Mouse (Mus musculus) myocyte (in vitro differentiated cells): ENCODE data around the gene Hdac7. TPM values are rescaled to one million over a fixed set of nuclear protein-coding genes. Genes with fewer than 3 reads are reported as not detected.

Experiments used
- H3K27me3 ChIP-seq: one replicate; pipeline ENCODE4 v1.6.1; 2011; ENCODE audit not compliant: control insufficient read depth, insufficient read depth, insufficient read length
- H3K36me3 ChIP-seq: one replicate; pipeline ENCODE4 v1.6.1; 2011; ENCODE audit not compliant: control insufficient read depth, insufficient read depth
- H3K4me2 ChIP-seq: one replicate; pipeline ENCODE4 v1.6.1; 2011; ENCODE audit warnings: low read depth, control low read depth
- H3K4me3 ChIP-seq: one replicate; pipeline ENCODE4 v1.5.1; 2011; ENCODE audit warnings: mild to moderate bottlenecking, control low read depth, moderate library complexity
- H3K79me2 ChIP-seq: one replicate; pipeline ENCODE4 v1.6.1; 2011; ENCODE audit not compliant: control insufficient read depth, insufficient read depth
- H3ac ChIP-seq: one replicate; pipeline ENCODE4 v1.6.1; 2011; ENCODE audit not compliant: control insufficient read depth, insufficient read length
- CEBPB ChIP-seq: IDR thresholded peaks from 2 replicates; pipeline ENCODE4 v1.6.1; 2011; ENCODE audit warnings: mild to moderate bottlenecking, moderate library complexity; ENCODE audit not compliant: poor library complexity, insufficient read depth, severe bottlenecking
- E2F4 ChIP-seq: IDR thresholded peaks from one replicate; pipeline ENCODE4 v1.6.1; 2011; ENCODE audit warnings: mild to moderate bottlenecking, control low read depth, moderate library complexity; ENCODE audit not compliant: insufficient read depth
- MAX ChIP-seq: IDR thresholded peaks from one replicate; pipeline ENCODE4 v1.6.1; 2011; ENCODE audit warnings: low read depth, mild to moderate bottlenecking, control low read depth
- MYOD1 ChIP-seq, 3 experiments: IDR thresholded peaks; one replicate each; pipeline ENCODE4 v1.6.1; 2011; ENCODE audit warnings: control low read depth in 2 of 3, low read depth in 2 of 3, mild to moderate bottlenecking in 2 of 3, moderate library complexity in 1 of 3; ENCODE audit not compliant: insufficient read length in 2 of 3, control insufficient read depth in 1 of 3
- MYOG ChIP-seq, 3 experiments: IDR thresholded peaks; one replicate each; pipeline ENCODE4 v1.6.1; 2011; ENCODE audit warnings: control low read depth in 2 of 3, low read depth in 2 of 3, mild to moderate bottlenecking in 2 of 3; ENCODE audit not compliant: insufficient read length in 2 of 3, control insufficient read depth in 1 of 3, insufficient read depth in 1 of 3
- POLR2A ChIP-seq: IDR thresholded peaks from one replicate; pipeline ENCODE4 v1.6.1; 2011; ENCODE audit warnings: low read depth, mild to moderate bottlenecking, control low read depth, moderate library complexity; ENCODE audit not compliant: insufficient read length
- POLR2AphosphoS2 ChIP-seq: IDR thresholded peaks from one replicate; pipeline ENCODE4 v1.6.1; 2011; ENCODE audit warnings: low read depth, control low read depth; ENCODE audit not compliant: insufficient read length
- REST ChIP-seq: IDR thresholded peaks from one replicate; pipeline ENCODE4 v1.6.1; 2011; ENCODE audit warnings: mild to moderate bottlenecking, control low read depth, moderate library complexity; ENCODE audit not compliant: insufficient read depth, insufficient read length
- SRF ChIP-seq: IDR thresholded peaks from one replicate; pipeline ENCODE4 v1.6.1; 2011; ENCODE audit warnings: low read depth; ENCODE audit not compliant: control insufficient read depth, insufficient read length
- TCF12 ChIP-seq: IDR thresholded peaks from one replicate; pipeline ENCODE4 v1.6.1; 2011; ENCODE audit warnings: mild to moderate bottlenecking, control low read depth; ENCODE audit not compliant: poor library complexity, insufficient read depth, severe bottlenecking
- TCF3 ChIP-seq: IDR thresholded peaks from one replicate; pipeline ENCODE4 v1.6.1; 2011; ENCODE audit warnings: low read depth, control low read depth; ENCODE audit not compliant: insufficient read length
- USF1 ChIP-seq: IDR thresholded peaks from one replicate; pipeline ENCODE4 v1.6.1; 2011; ENCODE audit warnings: low read depth, mild to moderate bottlenecking, control low read depth, moderate library complexity
- polyA plus RNA-seq: library from polyadenylated mRNA; unstranded; fragments of >200 nt; fragmentation: generic; extraction: Trizol; gene quantifications from one replicate; pipeline ENCODE4 v1.2.1, GENCODE M21; 2012; ENCODE audit warnings: missing spikeins

Hdac7 gene
- polyA plus RNA-seq, 1 experiment, result 17.4 TPM

DNA sequence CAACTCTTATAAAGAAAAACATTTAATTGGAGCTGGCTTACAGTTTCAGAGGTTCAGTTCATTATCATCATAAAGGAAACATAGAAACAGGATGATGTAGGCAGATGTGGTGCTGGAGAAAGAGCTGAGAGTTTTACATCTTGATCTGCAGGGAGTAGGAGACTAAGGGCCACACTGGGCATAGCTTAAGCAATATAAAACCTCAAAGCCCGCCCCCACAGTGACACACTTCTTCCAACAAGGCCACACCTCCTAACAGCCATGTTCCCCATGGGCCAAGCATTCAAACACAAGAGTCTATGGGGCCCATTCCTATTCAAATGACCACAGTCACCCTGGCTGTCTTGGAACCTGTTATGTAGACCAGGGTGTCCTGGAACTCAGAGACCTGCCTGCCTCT lies 64.7 kb downstream of the Hdac7 start:
- no peak overlapping the region for H3K4me2 ChIP-seq
- no peaks in the 10 kb centered on the region for H3K36me3 ChIP-seq
- TF ChIP-seq TCF12, result no peak
- no peak for TF ChIP-seq MAX
- no peak for TF ChIP-seq POLR2AphosphoS2
- TF ChIP-seq POLR2A, result no peak
- TF ChIP-seq MYOD1 (IDR thresholded peaks at IDR 0.05; ENCODE audit: control insufficient read depth in 1 of 3, insufficient read length in 2 of 3, low read depth in 2 of 3), result no peak
- TF ChIP-seq USF1, result no peak
- TF ChIP-seq REST, result no peak
- TF ChIP-seq MYOG (IDR thresholded peaks at IDR 0.05; ENCODE audit: control insufficient read depth in 1 of 3, insufficient read depth in 1 of 3, insufficient read length in 2 of 3, low read depth in 2 of 3), result no peak
- TF ChIP-seq E2F4, result no peak
- no peak for TF ChIP-seq CEBPB
- H3K4me3 ChIP-seq, result no peak overlapping the region
- H3K27me3 ChIP-seq, result peaks cover 5% of the 10 kb centered on the region
- H3ac ChIP-seq, result no peak overlapping the region
- H3K79me2 ChIP-seq, result no peaks in the 10 kb centered on the region

DNA sequence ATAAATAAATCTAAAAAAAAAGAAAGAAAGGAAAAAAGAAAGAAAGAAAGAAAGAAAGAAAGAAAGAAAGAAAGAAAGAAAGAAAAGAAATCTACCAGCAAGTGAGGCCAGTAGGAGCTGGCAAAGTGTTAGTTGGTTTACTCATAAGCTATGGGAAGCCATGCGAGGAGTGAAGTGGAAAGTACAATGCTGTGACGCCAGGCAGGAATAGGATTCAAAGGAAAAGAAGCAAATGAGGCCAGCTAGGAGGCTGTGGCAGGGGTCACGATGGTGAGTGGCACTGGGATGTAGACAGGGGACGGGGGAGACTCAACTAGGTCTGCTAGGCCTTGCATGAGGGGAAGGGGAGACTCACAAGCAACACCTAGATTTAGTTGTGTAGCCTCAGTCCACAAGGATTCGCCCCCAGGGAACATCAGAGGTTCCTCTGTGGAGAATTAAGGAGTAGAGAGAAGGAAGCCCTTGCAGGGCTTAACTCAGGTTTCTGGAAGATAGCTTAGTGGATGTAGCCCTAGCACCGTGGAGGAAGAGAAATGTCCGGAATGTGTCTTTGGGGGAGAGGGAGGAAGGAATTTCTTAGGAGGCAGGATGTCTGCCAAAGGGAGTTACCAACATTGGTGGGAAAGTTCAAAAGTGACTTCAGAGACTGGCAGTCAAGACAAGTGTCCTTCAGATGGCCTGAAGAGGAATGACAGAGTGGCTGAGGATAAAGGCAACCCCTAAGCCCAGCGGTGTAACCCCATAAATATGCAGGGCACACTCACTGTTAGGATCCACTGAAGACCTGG lies 65.8 kb downstream of the Hdac7 start, which contains the start of gene Slc48a1:
Gene Slc48a1, plus strand, starts transcription at position 210 of the 788 bp plus-strand sequence.
- Histone ChIP-seq H3K36me3 (no peaks in the 10 kb centered on the region), H3K79me2 (no peaks in the 10 kb centered on the region), H3ac (no peak within 1 kb of the TSS), H3K4me3 (no peak within 1 kb of the TSS), H3K4me2 (no peak within 1 kb of the TSS), H3K27me3 (peaks cover 5% of the 10 kb centered on the region)
- TF ChIP-seq SRF (no peak), MYOD1 (IDR thresholded peaks at IDR 0.05; ENCODE audit: control insufficient read depth in 1 of 3, insufficient read length in 2 of 3, low read depth in 2 of 3) (no peak), USF1 (no peak), TCF3 (no peak), REST (no peak), MYOG (IDR thresholded peaks at IDR 0.05; ENCODE audit: control insufficient read depth in 1 of 3, insufficient read depth in 1 of 3, insufficient read length in 2 of 3, low read depth in 2 of 3) (no peak), POLR2A (no peak), E2F4 (no peak), CEBPB (no peak), TCF12 (no peak), MAX (no peak), POLR2AphosphoS2 (no peak)

DNA sequence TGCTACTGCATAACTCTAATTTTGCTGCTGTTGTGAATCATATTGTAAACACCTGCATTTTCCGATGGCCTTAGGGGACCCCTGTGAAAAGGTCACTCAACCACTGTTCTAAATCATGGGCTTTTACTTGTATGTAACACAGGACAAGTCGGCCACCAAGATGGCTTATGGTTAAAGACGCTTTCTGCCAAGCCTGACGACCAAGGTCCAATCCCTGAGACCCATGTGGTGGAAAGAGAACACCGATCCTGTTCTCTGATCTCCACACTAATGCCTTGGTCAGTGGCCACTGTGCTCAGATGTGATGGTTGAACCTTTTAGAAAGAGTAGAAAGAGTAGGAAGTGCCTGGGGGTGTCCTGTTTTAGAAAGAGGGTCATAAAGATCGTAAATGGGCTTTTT lies 67.4 kb downstream of the Hdac7 start:
- TF ChIP-seq CEBPB (no peak), SRF (no peak)
- H3ac ChIP-seq, result no peak overlapping the region

DNA sequence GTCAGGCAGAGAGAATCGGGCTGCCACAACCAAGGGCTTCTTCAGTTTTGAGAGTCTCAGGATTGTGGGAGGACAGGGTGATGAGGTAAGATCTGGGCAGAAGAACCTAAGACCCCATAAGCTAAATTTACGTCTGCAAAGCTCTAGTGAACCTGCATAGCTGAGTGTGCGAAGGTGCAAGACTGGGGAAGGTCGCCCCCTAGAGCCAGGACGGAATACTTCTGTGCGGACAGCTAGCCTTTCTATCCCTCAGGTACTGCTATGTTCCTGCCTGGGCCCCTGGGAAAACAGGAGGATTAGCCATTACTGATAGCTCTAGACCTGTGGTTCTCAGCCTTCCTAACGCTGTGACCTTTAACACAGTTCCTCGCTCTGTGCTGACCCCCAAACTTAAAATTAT lies 67.8 kb downstream of the Hdac7 start:
- TF ChIP-seq MAX (no peak), REST (no peak), MYOD1 (IDR thresholded peaks at IDR 0.05; ENCODE audit: control insufficient read depth in 1 of 3, insufficient read length in 2 of 3, low read depth in 2 of 3) (no peak), TCF12 (no peak), SRF (no peak), CEBPB (no peak), E2F4 (no peak), USF1 (no peak), POLR2A (no peak)
- Histone ChIP-seq H3K79me2 (no peaks in the 10 kb centered on the region), H3K27me3 (peaks cover 5% of the 10 kb centered on the region), H3K4me3 (no peak overlapping the region), H3ac (no peak overlapping the region), H3K4me2 (no peak overlapping the region), H3K36me3 (no peaks in the 10 kb centered on the region)

More for the DNA sequence above, 67.4 kb downstream of the Hdac7 start:
- no peak overlapping the region for H3K4me3 ChIP-seq
- no peaks in the 10 kb centered on the region for H3K79me2 ChIP-seq
- no peaks in the 10 kb centered on the region for H3K36me3 ChIP-seq
- no peak overlapping the region for H3K4me2 ChIP-seq
- peaks cover 5% of the 10 kb centered on the region for H3K27me3 ChIP-seq

DNA sequence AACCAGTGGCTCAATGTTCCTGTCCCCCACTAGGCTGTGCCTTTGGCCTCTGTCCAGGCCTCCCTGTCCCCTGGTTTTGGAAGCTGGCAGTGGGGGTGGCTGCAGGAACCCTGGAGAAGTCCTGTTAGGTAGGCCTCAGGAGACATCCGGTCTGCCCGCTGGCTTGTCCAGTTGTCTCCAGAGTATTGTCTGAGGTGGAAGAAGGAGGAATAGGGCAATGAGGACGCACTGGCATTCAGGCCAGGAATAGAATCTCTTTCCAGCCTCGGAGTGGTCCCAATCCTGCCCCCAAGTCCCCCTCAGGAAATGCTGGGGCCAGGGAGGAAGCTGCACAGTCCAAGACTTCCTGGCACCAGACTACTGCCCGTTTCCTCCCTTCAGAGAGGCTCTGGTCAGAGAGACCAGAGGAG lies 70.3 kb downstream of the Hdac7 start:
- no peak for TF ChIP-seq MYOG (IDR thresholded peaks at IDR 0.05; ENCODE audit: control insufficient read depth in 1 of 3, insufficient read depth in 1 of 3, insufficient read length in 2 of 3, low read depth in 2 of 3)
- no peak for TF ChIP-seq REST
- no peak for TF ChIP-seq MYOD1 (IDR thresholded peaks at IDR 0.05; ENCODE audit: control insufficient read depth in 1 of 3, insufficient read length in 2 of 3, low read depth in 2 of 3)
- H3K36me3 ChIP-seq, result no peaks in the 10 kb centered on the region
- H3K79me2 ChIP-seq, result no peaks in the 10 kb centered on the region
- peaks cover 9% of the 10 kb centered on the region for H3K27me3 ChIP-seq
- H3K4me3 ChIP-seq, result no peak overlapping the region
- H3K4me2 ChIP-seq, result no peak overlapping the region
- no peak overlapping the region for H3ac ChIP-seq
